Mouse (Mus musculus) hindbrain, embryonic 10.5 days (tissue): ENCODE data around the gene 4930512M02Rik. TPM values are rescaled to one million over a fixed set of nuclear protein-coding genes. Genes with fewer than 3 reads are reported as not detected.
A peak's percentile ranks its signal among the peaks of the same experiment; 100 is the strongest.

Experiments used
- DNase-seq: peaks from one replicate; pipeline ENCODE4 v3.0.0-alpha.2; 2017; ENCODE audit warnings: low spot score
- H3K27ac ChIP-seq: fragments of 300-500 bp; sonication (generic); 2 replicates; pipeline ENCODE4 v1.5.1; 2016; ENCODE audit warnings: mild to moderate bottlenecking, moderate library complexity
- H3K27me3 ChIP-seq: fragments of 300-500 bp; sonication (generic); 2 replicates; pipeline ENCODE4 v1.6.1; 2016; ENCODE audit warnings: mild to moderate bottlenecking; ENCODE audit not compliant: poor library complexity, insufficient read depth, severe bottlenecking
- H3K36me3 ChIP-seq: fragments of 300-500 bp; sonication (generic); 2 replicates; pipeline ENCODE4 v1.6.1; 2016; ENCODE audit warnings: mild to moderate bottlenecking, moderate library complexity
- H3K4me1 ChIP-seq: fragments of 300-500 bp; sonication (generic); replicated peaks from 2 replicates; pipeline ENCODE4 v1.6.1; 2016; ENCODE audit warnings: mild to moderate bottlenecking
- H3K4me3 ChIP-seq: fragments of 300-500 bp; sonication (generic); 2 replicates; pipeline ENCODE4 v1.5.1; 2016; ENCODE audit warnings: mild to moderate bottlenecking, moderate library complexity
- H3K9me3 ChIP-seq: fragments of 300-500 bp; sonication (generic); 2 replicates; pipeline ENCODE4 v1.6.1; 2016; ENCODE audit warnings: mild to moderate bottlenecking, moderate library complexity
- WGBS: fragments of 180-500 bp; shearing (Covaris S2); methylation state at CpG from one replicate; pipeline ENCODE4 v1.1.7; 2016; 5-methylcytosine and 5-hydroxymethylcytosine counted together
- polyA plus RNA-seq: library from polyadenylated mRNA; unstranded; fragments of >200 nt; fragmentation: Nextera tagmentation; extraction: Ambion mirVana; gene quantifications from 2 replicates; pipeline ENCODE4 v1.2.1, GENCODE M21; 2016

4930512M02Rik gene
- polyA plus RNA-seq, 1 experiment from 2014 or later, result not detected

GRCm38 (mm10) chr11:11558662-11559061 is 69.0 kb downstream of the 4930512M02Rik start:
- no peak overlapping the region for H3K27ac ChIP-seq
- no peaks in the 10 kb centered on the region for H3K9me3 ChIP-seq
- H3K4me3 ChIP-seq, result no peak overlapping the region
- H3K4me1 ChIP-seq, result no peaks in the 10 kb centered on the region
- no peaks in the 10 kb centered on the region for H3K27me3 ChIP-seq
- no peak for DNase-seq
- no peaks in the 10 kb centered on the region for H3K36me3 ChIP-seq
- 79% methylated on average over 3 of the region's 3 CpGs for WGBS

DNA sequence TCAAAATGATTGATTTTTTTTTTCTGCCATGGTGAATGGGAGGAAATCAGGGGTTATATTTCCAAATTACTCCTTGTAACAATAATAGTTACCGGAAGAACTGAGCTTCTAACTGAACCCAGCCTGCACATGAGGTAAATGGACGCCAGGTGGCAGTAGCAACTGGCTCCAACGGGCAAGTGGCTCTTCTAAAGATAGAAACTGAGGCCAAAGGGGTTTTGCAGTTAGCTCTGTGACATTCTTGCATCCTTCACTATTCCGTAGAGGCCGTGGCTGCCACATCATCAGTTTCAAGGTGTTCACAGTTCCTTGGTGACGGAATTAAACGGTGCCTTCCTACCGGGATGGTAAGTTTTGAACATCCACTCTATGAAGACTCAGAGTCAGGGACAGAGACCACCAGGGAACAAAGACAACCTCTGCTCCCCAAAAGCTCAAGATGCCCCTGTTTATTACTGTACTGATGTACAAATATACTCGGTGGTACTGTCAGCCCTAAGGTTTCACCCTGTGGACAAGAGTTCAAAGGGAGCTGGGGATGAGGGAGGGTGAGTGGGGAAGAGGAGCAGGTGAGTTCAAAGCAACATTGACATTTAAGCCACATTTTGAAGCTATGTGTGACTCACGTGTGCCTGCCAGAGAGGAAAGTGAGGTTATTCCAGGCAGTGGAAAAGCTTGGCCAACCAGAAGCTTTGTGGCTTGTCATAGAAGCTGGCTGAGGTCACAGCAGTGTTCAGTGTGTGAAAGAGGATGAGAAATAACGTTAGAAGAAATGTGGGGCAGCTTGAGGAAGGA is 70.3 kb downstream of the 4930512M02Rik start:
- DNase-seq, result peak; percentile 59
- H3K4me1 ChIP-seq, result no peaks in the 10 kb centered on the region
- no peak overlapping the region for H3K4me3 ChIP-seq
- no peaks in the 10 kb centered on the region for H3K9me3 ChIP-seq
- H3K27me3 ChIP-seq, result no peaks in the 10 kb centered on the region
- WGBS, result 47% methylated on average over 11 of the region's 11 CpGs
- no peaks in the 10 kb centered on the region for H3K36me3 ChIP-seq
- H3K27ac ChIP-seq, result no peak overlapping the region

DNA sequence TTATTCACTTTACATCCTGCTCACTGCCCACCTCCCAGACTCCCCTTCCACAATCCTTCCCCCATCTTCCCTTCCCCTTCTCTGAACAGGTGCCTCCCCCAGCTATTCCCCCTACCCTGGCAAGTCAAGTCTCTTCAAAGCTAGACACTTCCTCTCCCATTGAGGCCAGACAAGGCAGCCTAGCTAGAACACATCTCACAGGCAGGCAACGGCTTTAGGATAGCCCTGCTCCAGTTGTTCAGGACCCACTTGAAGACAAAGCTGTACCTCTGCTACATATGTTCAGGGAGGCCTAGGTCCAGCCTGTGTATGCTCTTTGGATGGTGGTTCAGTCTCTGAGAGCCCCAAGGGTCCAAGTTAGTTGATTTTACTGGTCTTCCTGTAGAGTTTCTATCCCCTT is 71.4 kb downstream of the 4930512M02Rik start:
- WGBS, result 93% methylated on average over 1 of the region's 1 CpGs
- no peak overlapping the region for H3K27ac ChIP-seq
- H3K9me3 ChIP-seq, result no peaks in the 10 kb centered on the region

DNA sequence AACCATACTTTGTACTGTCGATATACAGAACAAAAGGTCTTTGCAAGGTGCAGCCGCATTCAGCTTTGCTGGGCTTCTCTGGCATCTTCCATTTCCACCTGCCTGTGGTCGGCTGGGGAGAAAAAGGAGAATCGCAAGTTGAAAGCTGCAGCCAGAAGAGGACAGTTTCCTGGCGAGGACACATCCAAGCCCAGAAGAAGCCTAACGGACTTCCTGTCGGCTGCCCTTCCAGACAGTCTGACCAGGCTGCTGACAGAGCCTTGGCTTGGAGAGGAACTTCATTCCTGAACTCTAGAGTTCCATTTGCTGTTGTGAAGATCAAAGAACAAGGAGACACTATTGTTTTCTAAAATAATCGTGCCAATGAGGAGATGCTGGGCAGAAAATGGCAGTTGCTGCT is 72.1 kb downstream of the 4930512M02Rik start:
- Histone ChIP-seq H3K36me3 (no peaks in the 10 kb centered on the region), H3K4me3 (no peak overlapping the region), H3K27me3 (no peaks in the 10 kb centered on the region), H3K9me3 (no peaks in the 10 kb centered on the region), H3K4me1 (no peaks in the 10 kb centered on the region), H3K27ac (no peak overlapping the region)
- 78% methylated on average over 8 of the region's 8 CpGs for WGBS
- DNase-seq, result no peak

More for the DNA sequence above, 71.4 kb downstream of the 4930512M02Rik start:
- Histone ChIP-seq H3K4me1 (no peaks in the 10 kb centered on the region), H3K36me3 (no peaks in the 10 kb centered on the region), H3K4me3 (no peak overlapping the region), H3K27me3 (no peaks in the 10 kb centered on the region)
- DNase-seq, result no peak

GRCm38 (mm10) chr11:11547597-11548240 is 79.9 kb downstream of the 4930512M02Rik start:
- H3K4me3 ChIP-seq, result no peak overlapping the region
- no peak for DNase-seq
- no peaks in the 10 kb centered on the region for H3K9me3 ChIP-seq
- no peaks in the 10 kb centered on the region for H3K36me3 ChIP-seq
- no peaks in the 10 kb centered on the region for H3K4me1 ChIP-seq
- no peaks in the 10 kb centered on the region for H3K27me3 ChIP-seq
- 74% methylated on average over 7 of the region's 7 CpGs for WGBS
- no peak overlapping the region for H3K27ac ChIP-seq

- Histone ChIP-seq H3K4me1 (no peaks in the 10 kb centered on the region), H3K9me3 (no peaks in the 10 kb centered on the region), H3K36me3 (no peaks in the 10 kb centered on the region), H3K27ac (no peak overlapping the region), H3K27me3 (no peaks in the 10 kb centered on the region), H3K4me3 (no peak overlapping the region)
- WGBS, result 89% methylated on average over 7 of the region's 7 CpGs
- DNase-seq, result no peak
Observed at GRCm38 (mm10) chr11:11546903-11547511, 80.6 kb downstream of the 4930512M02Rik start.

- DNase-seq, result no peak
- 92% methylated on average over 3 of the region's 3 CpGs for WGBS
- H3K4me1 ChIP-seq, result no peaks in the 10 kb centered on the region
- no peak overlapping the region for H3K27ac ChIP-seq
- no peaks in the 10 kb centered on the region for H3K27me3 ChIP-seq
- no peaks in the 10 kb centered on the region for H3K36me3 ChIP-seq
- no peaks in the 10 kb centered on the region for H3K9me3 ChIP-seq
- H3K4me3 ChIP-seq, result no peak overlapping the region
Observed at GRCm38 (mm10) chr11:11545948-11546347, 81.7 kb downstream of the 4930512M02Rik start.

Other genes starting within 250 kb of the 4930512M02Rik start
- 1.2 and 1.8 TPM in 2 replicates for gene Spata48, start 165.7 kb downstream of the 4930512M02Rik start, polyA plus RNA-seq
- gene Zpbp, start 165.4 kb downstream of the 4930512M02Rik start, polyA plus RNA-seq, result 0.61 and 0.67 TPM in 2 replicates
- 2.0 and 3.6 TPM in 2 replicates for gene Ikzf1, start 57.2 kb upstream of the 4930512M02Rik start, polyA plus RNA-seq
- gene Fignl1, start 181.1 kb upstream of the 4930512M02Rik start, polyA plus RNA-seq, result 67.8 and 105 TPM in 2 replicates